Mouse (Mus musculus): ENCODE results near the gene Ubap2l. TPM values are rescaled to one million over a fixed set of nuclear protein-coding genes. Genes with fewer than 3 reads are reported as not detected.

Ubap2l gene
- polyA plus RNA-seq, 1 experiment from 2014 or later: 57.4 TPM

GRCm38 (mm10) chr3:89968509-89968908 is 83.9 kb downstream of the Ubap2l start:
- TF ChIP-seq CTCF (IDR thresholded peaks at IDR 0.05; ENCODE audit: low read depth): no peak
- TF ChIP-seq EP300 (IDR thresholded peaks at IDR 0.05; ENCODE audit: low read depth): no peak
- H3K9me3 ChIP-seq (ENCODE audit: low read length): no peaks in the 10 kb centered on the region

GRCm38 (mm10) chr3:89966946-89967345 is 85.5 kb downstream of the Ubap2l start:
- WGBS (ENCODE audit: insufficient replicate concordance): 67% methylated on average over 4 of the region's 4 CpGs
- Histone ChIP-seq H3K36me3 (replicated peaks; ENCODE audit: insufficient read depth, low read length) (no peaks in the 10 kb centered on the region), H3K4me1 (ENCODE audit: insufficient read depth) (peaks cover 2% of the 10 kb centered on the region; the same call in 1 of the 2 replicates), H3K4me3 (ENCODE audit: low read depth, low read length) (no peak overlapping the region), H3K27me3 (ENCODE audit: insufficient read depth, low read length) (peaks cover 2% of the 10 kb centered on the region; the same call in 1 of the 2 replicates), H3K27ac (ENCODE audit: low read depth) (no peak overlapping the region), H3K9me3 (ENCODE audit: low read length) (no peaks in the 10 kb centered on the region), H3K4me2 (ENCODE audit: low read depth, low read length) (no peak overlapping the region), H3K9ac (replicated peaks) (no peak overlapping the region)
- DNase-seq (no peak), ATAC-seq (no peak)
- TF ChIP-seq CTCF (IDR thresholded peaks at IDR 0.05; ENCODE audit: low read depth): peak; percentile 61
- TF ChIP-seq EP300 (IDR thresholded peaks at IDR 0.05; ENCODE audit: low read depth): no peak

More at GRCm38 (mm10) chr3:89968509-89968908, 83.9 kb downstream of the Ubap2l start:
- H3K27me3 ChIP-seq (ENCODE audit: insufficient read depth, low read length): no peaks in the 10 kb centered on the region; the same call in 1 of the 2 replicates
- WGBS (ENCODE audit: insufficient replicate concordance): 34% methylated on average over 7 of the region's 7 CpGs
- H3K4me2 ChIP-seq (ENCODE audit: low read depth, low read length): no peak overlapping the region
- H3K27ac ChIP-seq (ENCODE audit: low read depth): no peak overlapping the region
- H3K4me1 ChIP-seq (ENCODE audit: insufficient read depth): peaks cover 2% of the 10 kb centered on the region; the same call in 1 of the 2 replicates
- no peaks in the 10 kb centered on the region for H3K36me3 ChIP-seq (replicated peaks; ENCODE audit: insufficient read depth, low read length)
- no peak for ATAC-seq
- H3K4me3 ChIP-seq (ENCODE audit: low read depth, low read length): no peak overlapping the region
- no peak overlapping the region for H3K9ac ChIP-seq (replicated peaks)
- DNase-seq: no peak

- Histone ChIP-seq H3K9me3 (ENCODE audit: low read length) (no peaks in the 10 kb centered on the region), H3K36me3 (replicated peaks; ENCODE audit: insufficient read depth, low read length) (no peaks in the 10 kb centered on the region), H3K27me3 (ENCODE audit: insufficient read depth, low read length) (peaks cover 10% of the 10 kb centered on the region; the same call in 1 of the 2 replicates), H3K4me2 (ENCODE audit: low read depth, low read length) (no peak overlapping the region), H3K9ac (replicated peaks) (no peak overlapping the region), H3K27ac (ENCODE audit: low read depth) (no peak overlapping the region), H3K4me1 (ENCODE audit: insufficient read depth) (peaks cover 3% of the 10 kb centered on the region; the same call in 1 of the 2 replicates), H3K4me3 (ENCODE audit: low read depth, low read length) (no peak overlapping the region)
- ATAC-seq (no peak), DNase-seq (no peak)
- 82% methylated on average over 5 of the region's 5 CpGs for WGBS (ENCODE audit: insufficient replicate concordance)
- TF ChIP-seq EP300 (IDR thresholded peaks at IDR 0.05; ENCODE audit: low read depth): no peak
- TF ChIP-seq CTCF (IDR thresholded peaks at IDR 0.05; ENCODE audit: low read depth): no peak
Measured at GRCm38 (mm10) chr3:89965972-89966371, 86.5 kb downstream of the Ubap2l start.

- 88% methylated on average over 8 of the region's 8 CpGs for WGBS (ENCODE audit: insufficient replicate concordance)
- Histone ChIP-seq H3K9me3 (ENCODE audit: low read length) (no peaks in the 10 kb centered on the region), H3K4me2 (ENCODE audit: low read depth, low read length) (no peak overlapping the region), H3K9ac (replicated peaks) (no peak overlapping the region), H3K4me1 (ENCODE audit: insufficient read depth) (peaks cover 7% of the 10 kb centered on the region), H3K27me3 (ENCODE audit: insufficient read depth, low read length) (peaks cover 11% of the 10 kb centered on the region; the same call in 1 of the 2 replicates), H3K4me3 (ENCODE audit: low read depth, low read length) (no peak overlapping the region), H3K36me3 (replicated peaks; ENCODE audit: insufficient read depth, low read length) (no peaks in the 10 kb centered on the region), H3K27ac (ENCODE audit: low read depth) (no peak overlapping the region)
- no peak for ATAC-seq
- TF ChIP-seq EP300 (IDR thresholded peaks at IDR 0.05; ENCODE audit: low read depth) (no peak), CTCF (IDR thresholded peaks at IDR 0.05; ENCODE audit: low read depth) (no peak)
- no peak for DNase-seq
Measured at GRCm38 (mm10) chr3:89965557-89965956, 86.9 kb downstream of the Ubap2l start.

- 22% methylated on average over 22 of the region's 22 CpGs for WGBS (ENCODE audit: insufficient replicate concordance)
- Histone ChIP-seq H3K4me1 (ENCODE audit: insufficient read depth) (peaks cover 15% of the 10 kb centered on the region), H3K4me3 (ENCODE audit: low read depth, low read length) (peak overlapping the region; percentile 69), H3K9me3 (ENCODE audit: low read length) (no peaks in the 10 kb centered on the region), H3K4me2 (ENCODE audit: low read depth, low read length) (peak overlapping the region; percentile 88), H3K36me3 (replicated peaks; ENCODE audit: insufficient read depth, low read length) (no peaks in the 10 kb centered on the region), H3K27me3 (ENCODE audit: insufficient read depth, low read length) (peaks cover 11% of the 10 kb centered on the region; the same call in 1 of the 2 replicates), H3K27ac (ENCODE audit: low read depth) (0 out of 2 replicates have a peak overlapping the region, but pooled peaks have one; percentile 68), H3K9ac (replicated peaks) (peak overlapping the region; percentile 68; the same call in 1 of the 2 replicates)
- peak; percentile 51 for DNase-seq
- no peak for ATAC-seq
- TF ChIP-seq EP300 (IDR thresholded peaks at IDR 0.05; ENCODE audit: low read depth) (no peak), CTCF (IDR thresholded peaks at IDR 0.05; ENCODE audit: low read depth) (peak; percentile 74)
Measured at GRCm38 (mm10) chr3:89963926-89964739, 88.3 kb downstream of the Ubap2l start.

GRCm38 (mm10) chr3:89963221-89963763 is 89.1 kb downstream of the Ubap2l start, which contains the start of gene Atp8b2:
Gene Atp8b2, minus strand, starts transcription at chr3:89963508.
- Histone ChIP-seq H3K27ac (ENCODE audit: low read depth) (peak within 1 kb of the TSS; percentile 68), H3K27me3 (ENCODE audit: insufficient read depth, low read length) (peaks cover 11% of the 10 kb centered on the region; the same call in 1 of the 2 replicates), H3K4me1 (ENCODE audit: insufficient read depth) (peaks cover 15% of the 10 kb centered on the region), H3K4me3 (ENCODE audit: low read depth, low read length) (peak within 1 kb of the TSS; percentile 69), H3K9me3 (ENCODE audit: low read length) (no peaks in the 10 kb centered on the region), H3K36me3 (replicated peaks; ENCODE audit: insufficient read depth, low read length) (no peaks in the 10 kb centered on the region), H3K4me2 (ENCODE audit: low read depth, low read length) (peak within 1 kb of the TSS; percentile 88), H3K9ac (replicated peaks) (peak within 1 kb of the TSS; percentile 68)
- under 1% methylated on average over 28 of the region's 35 CpGs for WGBS (ENCODE audit: insufficient replicate concordance)
- TF ChIP-seq CTCF (IDR thresholded peaks at IDR 0.05; ENCODE audit: low read depth) (no peak), EP300 (IDR thresholded peaks at IDR 0.05; ENCODE audit: low read depth) (no peak)
- ATAC-seq (no peak), DNase-seq (peak; percentile 60)
